Mouse (Mus musculus): ENCODE measurements around the gene Aldh16a1. TPM values are rescaled to one million over a fixed set of nuclear protein-coding genes. Genes with fewer than 3 reads are reported as not detected.
"Not testable (repeated sequence)": the region's sequence is repeated elsewhere in the genome, so short reads cannot be mapped to it uniquely, and the experiment has no call there.

Aldh16a1 gene
- polyA plus RNA-seq, 1 experiment from 2014 or later: 56.8 TPM

DNA sequence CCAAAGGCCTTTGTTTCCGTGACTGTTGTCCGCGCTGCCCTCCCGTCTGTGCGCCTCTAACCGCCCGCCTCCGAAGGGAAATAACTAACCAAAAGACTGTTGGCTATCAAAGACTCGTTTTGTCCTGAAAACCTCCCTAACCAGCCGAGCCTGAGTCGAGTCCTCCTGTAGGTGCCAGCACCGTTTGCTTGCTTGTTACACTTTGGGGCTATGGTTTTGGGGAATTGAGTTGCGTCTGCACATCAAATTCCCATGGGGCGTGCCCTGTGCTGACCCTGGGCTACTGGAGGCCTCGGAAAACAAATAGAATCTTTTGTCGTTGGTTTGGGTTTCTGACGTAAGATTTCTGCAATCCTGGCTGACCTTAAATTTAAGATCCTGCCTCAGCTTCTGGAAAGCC lies 25.1 kb downstream of the Aldh16a1 start:
- 0 out of 2 replicates have a peak, but pooled peaks have one; percentile 0 for ATAC-seq (ENCODE audit: borderline replicate concordance, extremely low read depth, low FRiP score, low TSS enrichment)
- Histone ChIP-seq H3K9me3 (no peaks in the 10 kb centered on the region), H3K4me1 (peaks cover 37% of the 10 kb centered on the region), H3K9ac (peak overlapping the region; percentile 52), H3K4me3 (peak overlapping the region; percentile 48), H3K27me3 (no peaks in the 10 kb centered on the region), H3K27ac (peak overlapping the region; percentile 70), H3K4me2 (peak overlapping the region; percentile 61), H3K36me3 (peaks cover 25% of the 10 kb centered on the region)
- under 1% methylated on average over 17 of the region's 17 CpGs for WGBS

DNA sequence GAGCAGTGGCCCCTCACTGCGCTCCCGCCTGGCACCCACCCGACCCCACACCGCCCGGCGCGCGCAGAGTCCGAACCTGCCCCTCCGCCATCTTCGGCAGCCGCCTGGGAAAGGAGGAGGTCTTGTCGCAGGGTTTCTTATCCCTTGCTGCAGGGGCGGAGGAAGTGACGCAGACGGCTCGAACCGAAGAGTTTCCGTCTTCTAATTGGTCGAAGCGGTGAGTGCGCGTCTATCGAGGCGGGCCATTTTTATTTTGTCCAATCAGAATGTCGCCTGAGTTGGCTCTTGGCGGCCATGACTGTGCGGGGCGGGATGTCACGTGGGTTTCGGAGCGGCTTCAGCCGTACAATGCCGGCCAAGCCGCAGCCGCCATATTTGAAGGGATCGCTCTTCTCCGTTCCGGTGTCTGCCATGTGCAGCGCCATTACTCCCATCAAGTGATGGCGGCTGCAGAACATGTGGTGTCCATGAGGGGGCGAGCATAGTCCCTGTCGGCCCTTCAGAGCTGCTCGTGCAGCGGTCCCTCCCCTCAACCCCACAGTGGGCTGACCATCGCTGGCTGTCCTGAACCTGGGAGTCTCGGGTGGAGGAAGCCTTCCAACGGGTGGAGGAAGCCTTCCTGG lies 25.6 kb downstream of the Aldh16a1 start, which contains the start of gene Rpl13a:
Rpl13a (minus strand) TSS at position 138 of the 623 bp plus-strand sequence.
- H3K4me1 ChIP-seq: peaks cover 37% of the 10 kb centered on the region
- peaks cover 25% of the 10 kb centered on the region for H3K36me3 ChIP-seq
- peak within 1 kb of the TSS; percentile 88 for H3K27ac ChIP-seq
- under 1% methylated on average over 48 of the region's 48 CpGs for WGBS
- no peaks in the 10 kb centered on the region for H3K27me3 ChIP-seq
- peak; percentile 93 for ATAC-seq (ENCODE audit: borderline replicate concordance, extremely low read depth, low FRiP score, low TSS enrichment)
- peak within 1 kb of the TSS; percentile 90 for H3K4me3 ChIP-seq
- H3K4me2 ChIP-seq: peak within 1 kb of the TSS; percentile 81
- H3K9me3 ChIP-seq: no peaks in the 10 kb centered on the region
- H3K9ac ChIP-seq: peak within 1 kb of the TSS; percentile 99

DNA sequence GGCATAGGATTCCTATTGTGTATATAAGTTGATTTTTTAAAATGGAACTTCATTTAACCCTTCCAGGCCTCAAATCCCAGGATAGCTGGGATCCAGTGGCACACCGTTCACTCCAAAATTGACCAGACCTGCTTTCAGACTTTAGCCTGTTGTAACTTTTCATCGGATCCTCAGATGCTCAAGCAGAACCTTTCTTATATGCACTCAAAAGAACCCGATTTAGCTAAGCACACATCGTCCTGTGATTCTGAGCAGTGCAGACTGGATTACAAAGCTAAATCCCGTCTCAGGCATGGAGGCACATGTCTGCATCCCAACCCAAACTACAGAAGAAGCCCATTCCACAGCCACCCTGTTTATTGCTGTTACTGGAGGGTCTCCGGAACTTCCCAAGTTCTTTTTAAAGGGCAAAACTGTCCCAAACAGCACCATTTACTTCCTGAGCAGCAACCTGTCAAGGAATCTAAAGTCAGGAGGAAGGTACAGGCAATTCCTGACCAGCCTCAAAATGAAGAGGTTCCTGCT lies 26.6 kb downstream of the Aldh16a1 start:
- Histone ChIP-seq H3K4me3 (peak overlapping the region; percentile 90), H3K36me3 (peaks cover 28% of the 10 kb centered on the region), H3K9ac (peak overlapping the region; percentile 99), H3K4me1 (peaks cover 43% of the 10 kb centered on the region), H3K27me3 (no peaks in the 10 kb centered on the region), H3K27ac (peak overlapping the region; percentile 88), H3K9me3 (no peaks in the 10 kb centered on the region), H3K4me2 (peak overlapping the region; percentile 81)
- no peak for ATAC-seq (ENCODE audit: borderline replicate concordance, extremely low read depth, low FRiP score, low TSS enrichment)
- 2% methylated on average over 6 of the region's 6 CpGs for WGBS

- Histone ChIP-seq H3K36me3 (peaks cover 35% of the 10 kb centered on the region), H3K27ac (peak overlapping the region; percentile 88), H3K9ac (peak overlapping the region; percentile 99), H3K9me3 (no peaks in the 10 kb centered on the region), H3K4me3 (peak overlapping the region; percentile 90), H3K27me3 (no peaks in the 10 kb centered on the region), H3K4me2 (peak overlapping the region; percentile 81), H3K4me1 (peaks cover 49% of the 10 kb centered on the region)
- no peak for ATAC-seq (ENCODE audit: borderline replicate concordance, extremely low read depth, low FRiP score, low TSS enrichment)
- WGBS: 21% methylated on average over 21 of the region's 21 CpGs
Observed at GRCm38 (mm10) chr7:45126844-45127699, 27.3 kb downstream of the Aldh16a1 start.

- Histone ChIP-seq H3K36me3 (peaks cover 42% of the 10 kb centered on the region), H3K27me3 (no peaks in the 10 kb centered on the region), H3K4me3 (peak overlapping the region; percentile 90), H3K9me3 (no peaks in the 10 kb centered on the region), H3K9ac (peak overlapping the region; percentile 99), H3K4me1 (peaks cover 57% of the 10 kb centered on the region), H3K27ac (peak overlapping the region; percentile 88), H3K4me2 (peak overlapping the region; percentile 81)
- ATAC-seq (ENCODE audit: borderline replicate concordance, extremely low read depth, low FRiP score, low TSS enrichment): no peak
- 63% methylated on average over 17 of the region's 17 CpGs for WGBS
Observed at GRCm38 (mm10) chr7:45126147-45126843, 28.1 kb downstream of the Aldh16a1 start.

DNA sequence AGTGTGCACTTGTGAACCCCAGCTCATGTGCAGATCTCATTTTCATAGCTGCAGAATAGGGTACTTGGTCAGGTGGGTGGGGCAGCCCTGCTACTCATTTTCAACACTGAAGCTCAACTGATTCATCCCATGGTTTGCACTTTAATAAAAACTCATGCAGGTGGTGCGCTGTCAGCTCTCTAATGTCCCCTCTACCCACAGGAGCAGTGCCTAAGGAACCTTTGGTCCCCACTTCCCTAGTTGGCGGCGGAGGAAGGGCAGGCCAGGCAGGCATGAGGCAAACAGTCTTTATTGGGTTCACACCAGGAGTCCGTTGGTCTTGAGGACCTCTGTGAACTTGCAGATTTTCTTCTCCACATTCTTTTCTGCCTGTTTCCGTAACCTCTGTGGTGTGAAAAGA lies 28.7 kb downstream of the Aldh16a1 start:
- Histone ChIP-seq H3K36me3 (peaks cover 49% of the 10 kb centered on the region), H3K4me3 (peak overlapping the region; percentile 1), H3K4me2 (peak overlapping the region; percentile 81; the same call in 1 of the 2 replicates), H3K27ac (peak overlapping the region; percentile 88), H3K4me1 (peaks cover 61% of the 10 kb centered on the region)
- H3K27me3 ChIP-seq; H3K9ac ChIP-seq; ATAC-seq (ENCODE audit: borderline replicate concordance, extremely low read depth, low FRiP score, low TSS enrichment); H3K9me3 ChIP-seq: not testable (repeated sequence)
- 69% methylated on average over 5 of the region's 5 CpGs for WGBS

- peaks cover 60% of the 10 kb centered on the region for H3K4me1 ChIP-seq
Observed at GRCm38 (mm10) chr7:45125144-45125600, 29.2 kb downstream of the Aldh16a1 start.

GRCm38 (mm10) chr7:45124224-45125143 lies 29.9 kb downstream of the Aldh16a1 start, which contains the start of gene Rps11:
Rps11 (minus strand) TSS chr7:45124439.
- under 1% methylated on average over 59 of the region's 59 CpGs for WGBS
- no peaks in the 10 kb centered on the region for H3K27me3 ChIP-seq
- H3K4me3 ChIP-seq: peak within 1 kb of the TSS; percentile 91
- ATAC-seq (ENCODE audit: borderline replicate concordance, extremely low read depth, low FRiP score, low TSS enrichment): peak; percentile 86
- H3K4me1 ChIP-seq: peaks cover 53% of the 10 kb centered on the region
- no peaks in the 10 kb centered on the region for H3K9me3 ChIP-seq
- peak within 1 kb of the TSS; percentile 61 for H3K4me2 ChIP-seq
- peak within 1 kb of the TSS; percentile 97 for H3K9ac ChIP-seq
- peaks cover 57% of the 10 kb centered on the region for H3K36me3 ChIP-seq
- H3K27ac ChIP-seq: peak within 1 kb of the TSS; percentile 88

More at GRCm38 (mm10) chr7:45125144-45125600, 29.2 kb downstream of the Aldh16a1 start:
- H3K27ac ChIP-seq: peak overlapping the region; percentile 88
- peaks cover 50% of the 10 kb centered on the region for H3K36me3 ChIP-seq
- H3K4me3 ChIP-seq: peak overlapping the region; percentile 1
- 22% methylated on average over 7 of the region's 7 CpGs for WGBS
- H3K4me2 ChIP-seq: peak overlapping the region; percentile 49
- H3K9me3 ChIP-seq: no peaks in the 10 kb centered on the region
- ATAC-seq (ENCODE audit: borderline replicate concordance, extremely low read depth, low FRiP score, low TSS enrichment): no peak
- H3K27me3 ChIP-seq: no peaks in the 10 kb centered on the region
- 0 out of 2 replicates have a peak overlapping the region, but pooled peaks have one; percentile 20 for H3K9ac ChIP-seq

GRCm38 (mm10) chr7:45123186-45123570 lies 31.2 kb downstream of the Aldh16a1 start:
- ATAC-seq (ENCODE audit: borderline replicate concordance, extremely low read depth, low FRiP score, low TSS enrichment): no peak

DNA sequence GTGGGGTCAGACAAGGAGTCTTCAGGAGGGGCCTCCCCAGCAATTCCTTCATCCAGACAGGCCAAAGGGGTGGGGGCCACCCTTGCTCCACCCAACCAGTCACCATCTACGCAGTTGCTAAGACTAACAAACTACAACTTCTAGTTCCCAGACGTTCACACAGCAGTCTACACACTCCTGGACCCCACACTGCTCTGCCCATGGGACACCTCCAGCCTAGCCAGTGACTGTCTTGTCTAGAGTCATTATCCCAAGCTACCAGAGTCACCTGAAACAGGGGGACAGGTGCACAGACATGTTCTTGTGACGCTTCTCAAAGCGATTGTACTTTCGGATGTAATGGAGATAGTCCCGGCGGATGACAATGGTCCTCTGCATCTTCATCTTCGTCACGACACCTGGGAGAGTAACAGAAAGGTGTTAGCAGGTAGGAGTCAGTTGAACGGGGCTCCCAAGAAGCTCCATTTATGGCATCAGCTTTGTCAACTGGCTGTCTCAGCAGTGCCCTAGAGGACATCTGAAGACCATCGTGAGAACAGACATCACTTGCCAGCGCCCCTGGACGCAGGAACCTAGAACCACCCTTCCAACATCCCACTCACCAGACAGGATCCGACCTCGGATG lies 31.7 kb downstream of the Aldh16a1 start:
- peak overlapping the region; percentile 91 for H3K4me3 ChIP-seq
- peaks cover 53% of the 10 kb centered on the region for H3K4me1 ChIP-seq
- peak overlapping the region; percentile 26; the same call in 1 of the 2 replicates for H3K27ac ChIP-seq
- H3K9ac ChIP-seq: peak overlapping the region; percentile 97
- 68% methylated on average over 15 of the region's 15 CpGs for WGBS
- H3K27me3 ChIP-seq: no peaks in the 10 kb centered on the region
- no peak for ATAC-seq (ENCODE audit: borderline replicate concordance, extremely low read depth, low FRiP score, low TSS enrichment)
- no peaks in the 10 kb centered on the region for H3K9me3 ChIP-seq
- peak overlapping the region; percentile 61 for H3K4me2 ChIP-seq
- H3K36me3 ChIP-seq: peaks cover 71% of the 10 kb centered on the region

More at GRCm38 (mm10) chr7:45123186-45123570, 31.2 kb downstream of the Aldh16a1 start:
- WGBS: 15% methylated on average over 12 of the region's 12 CpGs
- Histone ChIP-seq H3K4me1 (peaks cover 53% of the 10 kb centered on the region), H3K4me3 (peak overlapping the region; percentile 91), H3K9me3 (no peaks in the 10 kb centered on the region), H3K36me3 (peaks cover 65% of the 10 kb centered on the region), H3K27me3 (no peaks in the 10 kb centered on the region), H3K9ac (peak overlapping the region; percentile 97), H3K4me2 (peak overlapping the region; percentile 61), H3K27ac (peak overlapping the region; percentile 84)
